Mouse (Mus musculus) MEL (cell line): Measurements from ENCODE around the gene Psmb10. TPM values are rescaled to one million over a fixed set of nuclear protein-coding genes. Genes with fewer than 3 reads are reported as not detected.

ENCODE experiments used
- DNase-seq: peaks from one replicate; pipeline ENCODE4 v3.0.0; 2011; ENCODE audit warnings: low read depth, low spot score
- H3K27ac ChIP-seq: 2 replicates; pipeline ENCODE4 v1.5.1; 2012; ENCODE audit warnings: low read depth, mild to moderate bottlenecking, control low read depth, low read length, moderate library complexity; ENCODE audit not compliant: control insufficient read depth
- H3K27me3 ChIP-seq, 2 experiments: fragments of 150-350 bp in 1 of 2; sonication (generic) in 1 of 2; 2 replicates each; pipeline ENCODE4 v1.6.1; 2012; ENCODE audit warnings: low read length in 2 of 2, mild to moderate bottlenecking in 2 of 2, improper control_type of control experiment in 1 of 2, moderate library complexity in 1 of 2; ENCODE audit not compliant: insufficient read depth in 2 of 2, control insufficient read depth in 1 of 2
- H3K36me3 ChIP-seq, 2 experiments: 2 replicates each; pipeline ENCODE4 v1.6.1; 2012 to 2014; ENCODE audit warnings: low read length in 2 of 2, improper control_type of control experiment in 1 of 2, inconsistent platforms in 1 of 2, mild to moderate bottlenecking in 1 of 2; ENCODE audit not compliant: insufficient read depth in 2 of 2, control insufficient read depth in 1 of 2
- H3K4me1 ChIP-seq, 2 experiments: fragments of 150-350 bp in 1 of 2; sonication (generic) in 1 of 2; 2 replicates each; pipeline ENCODE4 v1.6.1; 2012; ENCODE audit warnings: low read length in 2 of 2, improper control_type of control experiment in 1 of 2, mild to moderate bottlenecking in 1 of 2; ENCODE audit not compliant: insufficient read depth in 2 of 2, control insufficient read depth in 1 of 2
- H3K4me3 ChIP-seq, 2 experiments: fragments of 150-350 bp in 1 of 2; sonication (generic) in 1 of 2; 2 replicates each; pipeline ENCODE4 v1.5.1; 2012; ENCODE audit warnings: low read depth in 2 of 2, low read length in 2 of 2, mild to moderate bottlenecking in 2 of 2, moderate library complexity in 2 of 2, control low read depth in 1 of 2, improper control_type of control experiment in 1 of 2; ENCODE audit not compliant: control insufficient read depth in 1 of 2, insufficient read depth in 1 of 2
- H3K79me2 ChIP-seq: 2 replicates; pipeline ENCODE4 v1.6.1; 2012; ENCODE audit warnings: mild to moderate bottlenecking, low read length, moderate library complexity; ENCODE audit not compliant: control insufficient read depth, poor library complexity, insufficient read depth
- H3K9ac ChIP-seq: 2 replicates; pipeline ENCODE4 v1.6.1; 2012; ENCODE audit warnings: low read depth, mild to moderate bottlenecking, control low read depth, low read length, moderate library complexity; ENCODE audit not compliant: control insufficient read depth, poor library complexity, severe bottlenecking
- H3K9me3 ChIP-seq: fragments of 150-350 bp; sonication (generic); replicated peaks from 2 replicates; pipeline ENCODE4 v1.6.1; 2012; ENCODE audit warnings: mild to moderate bottlenecking, low read length, improper control_type of control experiment, moderate library complexity; ENCODE audit not compliant: insufficient read depth
- CHD1 ChIP-seq: IDR thresholded peaks from 2 replicates; pipeline ENCODE4 v1.6.1; 2012; ENCODE audit warnings: low read depth, mild to moderate bottlenecking, inconsistent platforms, low read length, improper control_type of control experiment
- CTCF ChIP-seq, 3 experiments: IDR thresholded peaks in 2 of 3; conservative IDR thresholded peaks in 1 of 3; 2 replicates each; pipeline ENCODE4 v1.5.1; 2011 to 2012; ENCODE audit warnings: low read length in 3 of 3, low read depth in 2 of 3, mild to moderate bottlenecking in 2 of 3, improper control_type of control experiment in 1 of 3, inconsistent platforms in 1 of 3, mixed read lengths in 1 of 3, moderate library complexity in 1 of 3; ENCODE audit not compliant: control insufficient read depth in 1 of 3, insufficient read depth in 1 of 3, poor library complexity in 1 of 3, severe bottlenecking in 1 of 3
- E2F4 ChIP-seq: IDR thresholded peaks from 2 replicates; pipeline ENCODE4 v1.6.1; 2011; ENCODE audit warnings: low read depth, low read length, improper control_type of control experiment, borderline replicate concordance
- EP300 ChIP-seq, 2 experiments: IDR thresholded peaks; 2 replicates each; pipeline ENCODE4 v1.6.1; 2011; ENCODE audit warnings: improper control_type of control experiment in 2 of 2, low read length in 2 of 2, low read depth in 1 of 2, mild to moderate bottlenecking in 1 of 2
- GABPA ChIP-seq: IDR thresholded peaks from 2 replicates; pipeline ENCODE4 v1.6.1; 2012; ENCODE audit warnings: low read depth, mild to moderate bottlenecking, inconsistent platforms, low read length, improper control_type of control experiment, moderate library complexity
- GATA1 ChIP-seq: IDR thresholded peaks from 2 replicates; pipeline ENCODE4 v1.6.1; 2011; ENCODE audit warnings: low read depth, low read length, improper control_type of control experiment
- JUND ChIP-seq: IDR thresholded peaks from 2 replicates; pipeline ENCODE4 v1.6.1; 2011; ENCODE audit warnings: low read depth, mild to moderate bottlenecking, improper control_type of control experiment, low read length
- KAT2A ChIP-seq: conservative IDR thresholded peaks from 2 replicates; pipeline ENCODE4 v1.6.1; 2012; ENCODE audit warnings: low read depth, low read length, improper control_type of control experiment, inconsistent platforms
- MYB ChIP-seq: IDR thresholded peaks from 2 replicates; pipeline ENCODE4 v1.6.1; 2011; ENCODE audit warnings: mild to moderate bottlenecking, low read depth, low read length, improper control_type of control experiment
- MYC ChIP-seq: IDR thresholded peaks from 2 replicates; pipeline ENCODE4 v1.6.1; 2011; ENCODE audit warnings: low read depth, mild to moderate bottlenecking, low read length, improper control_type of control experiment, moderate library complexity
- NELFE ChIP-seq: IDR thresholded peaks from 2 replicates; pipeline ENCODE4 v1.6.1; 2011; ENCODE audit warnings: low read depth, low read length, improper control_type of control experiment
- NRF1 ChIP-seq: IDR thresholded peaks from 2 replicates; pipeline ENCODE4 v1.6.1; 2014; ENCODE audit warnings: low read depth, mild to moderate bottlenecking, inconsistent platforms, low read length, improper control_type of control experiment, moderate library complexity; ENCODE audit not compliant: poor library complexity, insufficient read depth, severe bottlenecking
- POLR2AphosphoS5 ChIP-seq: IDR thresholded peaks from 2 replicates; pipeline ENCODE4 v1.6.1; 2012; ENCODE audit warnings: low read depth, borderline replicate concordance, mild to moderate bottlenecking, inconsistent platforms, low read length, moderate library complexity, mixed read lengths
- RAD21 ChIP-seq: IDR thresholded peaks from 2 replicates; pipeline ENCODE4 v1.6.1; 2011; ENCODE audit warnings: mild to moderate bottlenecking, low read depth, low read length, improper control_type of control experiment
- RCOR1 ChIP-seq: IDR thresholded peaks from 2 replicates; pipeline ENCODE4 v1.6.1; 2012; ENCODE audit warnings: low read depth, mild to moderate bottlenecking, inconsistent platforms, low read length, improper control_type of control experiment
- SIN3A ChIP-seq: IDR thresholded peaks from 2 replicates; pipeline ENCODE4 v1.6.1; 2012; ENCODE audit warnings: low read length, improper control_type of control experiment, inconsistent platforms
- TAL1 ChIP-seq: IDR thresholded peaks from 2 replicates; pipeline ENCODE4 v1.6.1; 2012; ENCODE audit warnings: mild to moderate bottlenecking, inconsistent platforms, low read length, moderate library complexity, mixed read lengths
- TCF12 ChIP-seq: IDR thresholded peaks from 2 replicates; pipeline ENCODE4 v1.6.1; 2014; ENCODE audit warnings: low read depth, mild to moderate bottlenecking, inconsistent platforms, low read length, improper control_type of control experiment, moderate library complexity
- USF1 ChIP-seq: IDR thresholded peaks from 2 replicates; pipeline ENCODE4 v1.6.1; 2014; ENCODE audit warnings: low read depth, mild to moderate bottlenecking, inconsistent platforms, low read length, improper control_type of control experiment, moderate library complexity
- USF2 ChIP-seq, 2 experiments: IDR thresholded peaks; 2 replicates each; pipeline ENCODE4 v1.6.1; 2011 to 2012; ENCODE audit warnings: improper control_type of control experiment in 2 of 2, low read length in 2 of 2, borderline replicate concordance in 1 of 2, inconsistent platforms in 1 of 2, low read depth in 1 of 2, mild to moderate bottlenecking in 1 of 2; ENCODE audit not compliant: insufficient read depth in 1 of 2
- ZC3H11A ChIP-seq: IDR thresholded peaks from 2 replicates; pipeline ENCODE4 v1.6.1; 2012; ENCODE audit warnings: low read depth, mild to moderate bottlenecking, inconsistent platforms, low read length, improper control_type of control experiment
- ZKSCAN1 ChIP-seq: IDR thresholded peaks from 2 replicates; pipeline ENCODE4 v1.6.1; 2012; ENCODE audit warnings: low read depth, mild to moderate bottlenecking, inconsistent platforms, low read length, improper control_type of control experiment, moderate library complexity
- ZMIZ1 ChIP-seq: IDR thresholded peaks from 2 replicates; pipeline ENCODE4 v1.6.1; 2012; ENCODE audit warnings: low read depth, mild to moderate bottlenecking, inconsistent platforms, low read length, improper control_type of control experiment, moderate library complexity
- ZNF384 ChIP-seq: IDR thresholded peaks from 2 replicates; pipeline ENCODE4 v1.6.1; 2012; ENCODE audit warnings: low read depth, mild to moderate bottlenecking, inconsistent platforms, low read length, improper control_type of control experiment
- polyA plus RNA-seq, 2 experiments: library from polyadenylated mRNA; stranded (reverse) in 1 of 2; unstranded in 1 of 2; fragments of >175 nt in 1 of 2; fragments of >200 nt in 1 of 2; gene quantifications; 2 replicates each; pipeline versions ENCODE4 v1.2.1 to v1.2.4; 2012; ENCODE audit warnings: low replicate concordance in 2 of 2, low read depth in 1 of 2; ENCODE audit not compliant: insufficient read length in 2 of 2, insufficient read depth in 1 of 2, missing spikeins in 1 of 2
- total RNA-seq: library from RNA; depleted of rRNA; stranded (reverse); fragments of 300-350 nt; gene quantifications from 2 replicates; pipeline ENCODE4 v1.2.3, GENCODE M21; 2012

The Psmb10 gene
- total and polyA plus RNA-seq, 3 experiments = 193 to 275 TPM; not detected in 1

DNA sequence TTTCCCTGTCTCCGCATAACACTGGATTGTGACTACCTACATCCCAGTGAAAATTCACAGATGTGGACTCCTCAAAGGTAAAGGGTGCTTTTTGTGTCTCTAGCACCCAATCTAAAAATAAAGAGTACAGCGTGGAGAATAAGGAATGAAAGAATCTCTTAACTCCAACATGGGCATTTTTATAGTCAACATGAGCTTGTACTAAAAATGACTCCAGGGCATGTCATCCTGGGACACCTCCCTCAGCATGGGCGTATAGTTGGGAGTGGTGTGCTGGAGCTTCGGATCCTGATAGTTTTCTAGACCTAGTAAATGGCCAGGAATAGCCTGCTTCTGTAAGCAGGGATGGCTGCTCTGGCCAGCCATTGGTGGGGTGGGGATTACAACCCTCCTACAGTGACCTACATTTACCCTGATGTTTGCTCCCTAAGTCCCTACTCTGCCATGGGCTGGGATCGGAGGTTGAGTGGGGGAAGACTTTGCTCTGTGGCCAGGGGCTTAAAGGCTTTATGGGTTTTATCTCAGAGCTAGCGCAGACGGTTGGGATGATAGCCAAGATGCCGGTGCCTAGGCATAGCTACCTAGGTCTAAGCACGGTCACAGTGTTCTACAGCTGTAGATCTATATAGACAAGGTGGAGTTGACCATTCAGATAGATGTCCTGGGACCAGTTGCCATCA, 40.3 kb downstream of the Psmb10 start:
- Histone ChIP-seq H3K9ac (no peak overlapping the region), H3K27me3 (no peaks in the 10 kb centered on the region), H3K4me1 (peaks cover 5 to 8% of the 10 kb centered on the region in 2 experiments), H3K79me2 (peaks cover 6% of the 10 kb centered on the region; the same call in 1 of the 2 replicates), H3K9me3 (no peaks in the 10 kb centered on the region), H3K27ac (no peak overlapping the region), H3K4me3 (no peak overlapping the region), H3K36me3 (peaks cover 0 to 6% of the 10 kb centered on the region in 2 experiments; a peak in 2 of 4 replicates)
- no peak for TF ChIP-seq RCOR1
- no peak for TF ChIP-seq CTCF (IDR thresholded peaks at IDR 0.05 in 2 of 3, conservative IDR thresholded peaks at IDR 0.05 in 1 of 3; ENCODE audit: control insufficient read depth in 1 of 3, insufficient read depth in 1 of 3, low read depth in 2 of 3, low read length in 3 of 3, poor library complexity in 1 of 3, severe bottlenecking in 1 of 3)
- no peak for TF ChIP-seq GABPA
- TF ChIP-seq CHD1 = no peak
- no peak for TF ChIP-seq ZMIZ1
- TF ChIP-seq TCF12 = no peak
- TF ChIP-seq NELFE = no peak
- TF ChIP-seq TAL1 = no peak
- no peak for TF ChIP-seq MYB
- TF ChIP-seq NRF1 = no peak
- no peak for DNase-seq

DNA sequence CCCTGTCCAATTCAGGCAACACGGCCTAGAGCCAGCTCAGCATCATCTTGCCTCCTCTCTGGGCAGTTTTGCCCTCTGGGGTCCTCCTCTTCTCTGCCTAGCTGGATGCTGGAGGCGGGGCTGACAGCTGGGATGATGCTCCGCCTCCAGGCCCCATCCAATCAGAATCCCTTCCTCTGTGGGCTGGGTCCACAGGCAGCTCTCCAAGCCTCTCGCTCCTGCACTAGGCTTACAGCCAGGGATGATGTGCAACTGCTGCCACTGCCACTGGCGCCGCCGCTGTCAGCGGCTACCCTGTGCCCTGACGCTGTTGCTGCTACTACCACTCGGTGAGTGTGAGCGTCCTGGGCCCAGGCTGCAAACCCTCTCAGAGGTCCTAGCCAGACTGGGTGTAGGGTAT, 44.9 kb downstream of the Psmb10 start, which contains the start of gene Nrn1l:
Gene Nrn1l (plus strand): TSS at position 229 of the 400 bp plus-strand sequence.
- Histone ChIP-seq H3K79me2 (no peaks in the 10 kb centered on the region), H3K36me3 (no peaks in the 10 kb centered on the region; a peak in 1 of 4 replicates)
- DNase-seq = peak; percentile 68

More for the DNA sequence above, 44.9 kb downstream of the Psmb10 start, which contains the start of gene Nrn1l:
- Histone ChIP-seq H3K9me3 (no peaks in the 10 kb centered on the region), H3K4me3 (no peak within 1 kb of the TSS)
- TF ChIP-seq POLR2AphosphoS5 (no peak), MYC (no peak), E2F4 (no peak), KAT2A (no peak), SIN3A (no peak), JUND (no peak), GATA1 (no peak), USF2 (IDR thresholded peaks at IDR 0.05; ENCODE audit: borderline replicate concordance in 1 of 2, insufficient read depth in 1 of 2, low read depth in 1 of 2, low read length in 2 of 2) (no peak), USF1 (no peak), ZC3H11A (no peak), RAD21 (no peak), ZNF384 (no peak), NELFE (no peak), ZKSCAN1 (no peak), MYB (no peak), EP300 (IDR thresholded peaks at IDR 0.05; ENCODE audit: low read depth in 1 of 2, low read length in 2 of 2) (no peak)
- TF ChIP-seq, all 39 proteins: peak for 0
- Histone ChIP-seq H3K4me1 (no peaks in the 10 kb centered on the region), H3K27ac (no peak within 1 kb of the TSS), H3K9ac (no peak within 1 kb of the TSS), H3K27me3 (no peaks in the 10 kb centered on the region)
